Mouse (Mus musculus): ENCODE results near the gene Taf11. TPM values are rescaled to one million over a fixed set of nuclear protein-coding genes. Genes with fewer than 3 reads are reported as not detected.

Gene Taf11
- polyA plus RNA-seq, 1 experiment from 2014 or later, result 55.5 TPM

- Histone ChIP-seq H3K4me2 (ENCODE audit: low read length) (peak overlapping the region; percentile 85; the same call in 1 of the 2 replicates), H3K4me3 (replicated peaks; ENCODE audit: low read depth, low read length) (no peak overlapping the region), H3K27me3 (ENCODE audit: insufficient read depth, low read length) (no peaks in the 10 kb centered on the region), H3K9ac (ENCODE audit: low read depth, low read length) (no peak overlapping the region), H3K4me1 (replicated peaks; ENCODE audit: insufficient read depth, low read length) (peaks cover 14% of the 10 kb centered on the region), H3K36me3 (ENCODE audit: insufficient read depth, low read length) (peaks cover 8% of the 10 kb centered on the region), H3K27ac (no peak overlapping the region), H3K9me3 (replicated peaks; ENCODE audit: low read length) (no peaks in the 10 kb centered on the region)
- ATAC-seq (replicated peaks; ENCODE audit: low FRiP score, low read depth) (no peak), DNase-seq (ENCODE audit: low spot score) (no peak)
- 86% methylated on average over 7 of the region's 7 CpGs for WGBS
- TF ChIP-seq CTCF (IDR thresholded peaks at IDR 0.05; ENCODE audit: low read depth), result no peak
These were observed 1.7 kb upstream of the Taf11 start for GRCm38 (mm10) chr17:27911371-27911770.

GRCm38 (mm10) chr17:27908888-27909621, 589 bp downstream of the Taf11 start, which contains the start of gene Anks1:
TSS of gene Anks1 (plus strand) at chr17:27909306.
- DNase-seq (ENCODE audit: low spot score), result peak; percentile 85
- under 1% methylated on average over 73 of the region's 78 CpGs for WGBS
- Histone ChIP-seq H3K4me2 (ENCODE audit: low read length) (peak within 1 kb of the TSS; percentile 85), H3K4me1 (replicated peaks; ENCODE audit: insufficient read depth, low read length) (peaks cover 14% of the 10 kb centered on the region), H3K9ac (ENCODE audit: low read depth, low read length) (peak within 1 kb of the TSS; percentile 90), H3K9me3 (replicated peaks; ENCODE audit: low read length) (no peaks in the 10 kb centered on the region), H3K36me3 (ENCODE audit: insufficient read depth, low read length) (peaks cover 10% of the 10 kb centered on the region), H3K27me3 (ENCODE audit: insufficient read depth, low read length) (no peaks in the 10 kb centered on the region), H3K4me3 (replicated peaks; ENCODE audit: low read depth, low read length) (peak within 1 kb of the TSS; percentile 91), H3K27ac (peak within 1 kb of the TSS; percentile 94)
- peak; percentile 89 for ATAC-seq (replicated peaks; ENCODE audit: low FRiP score, low read depth)
- peak; percentile 61; the same call in 1 of the 2 replicates for TF ChIP-seq CTCF (IDR thresholded peaks at IDR 0.05; ENCODE audit: low read depth)

GRCm38 (mm10) chr17:27908206-27908887, 1.3 kb downstream of the Taf11 start:
- H3K36me3 ChIP-seq (ENCODE audit: insufficient read depth, low read length), result peaks cover 3% of the 10 kb centered on the region
- no peak; the same call in 1 of the 2 replicates for TF ChIP-seq CTCF (IDR thresholded peaks at IDR 0.05; ENCODE audit: low read depth)
- peak overlapping the region; percentile 90; the same call in 1 of the 2 replicates for H3K9ac ChIP-seq (ENCODE audit: low read depth, low read length)
- peak overlapping the region; percentile 91 for H3K4me3 ChIP-seq (replicated peaks; ENCODE audit: low read depth, low read length)
- peaks cover 14% of the 10 kb centered on the region for H3K4me1 ChIP-seq (replicated peaks; ENCODE audit: insufficient read depth, low read length)
- peak overlapping the region; percentile 85 for H3K4me2 ChIP-seq (ENCODE audit: low read length)
- no peak; the same call in 1 of the 2 replicates for ATAC-seq (replicated peaks; ENCODE audit: low FRiP score, low read depth)
- WGBS, result under 1% methylated on average over 12 of the region's 12 CpGs
- H3K9me3 ChIP-seq (replicated peaks; ENCODE audit: low read length), result no peaks in the 10 kb centered on the region
- DNase-seq (ENCODE audit: low spot score), result peak; percentile 27
- H3K27me3 ChIP-seq (ENCODE audit: insufficient read depth, low read length), result no peaks in the 10 kb centered on the region
- peak overlapping the region; percentile 94 for H3K27ac ChIP-seq

- Histone ChIP-seq H3K27me3 (ENCODE audit: insufficient read depth, low read length) (no peaks in the 10 kb centered on the region), H3K27ac (peak overlapping the region; percentile 66; the same call in 1 of the 2 replicates), H3K36me3 (ENCODE audit: insufficient read depth, low read length) (peaks cover 9% of the 10 kb centered on the region), H3K4me3 (replicated peaks; ENCODE audit: low read depth, low read length) (peak overlapping the region; percentile 91), H3K9ac (ENCODE audit: low read depth, low read length) (peak overlapping the region; percentile 90), H3K9me3 (replicated peaks; ENCODE audit: low read length) (no peaks in the 10 kb centered on the region), H3K4me2 (ENCODE audit: low read length) (peak overlapping the region; percentile 85), H3K4me1 (replicated peaks; ENCODE audit: insufficient read depth, low read length) (peaks cover 14% of the 10 kb centered on the region)
- WGBS, result 0% methylated on average over 45 of the region's 45 CpGs
- ATAC-seq (replicated peaks; ENCODE audit: low FRiP score, low read depth) (peak; percentile 57), DNase-seq (ENCODE audit: low spot score) (peak; percentile 95)
- TF ChIP-seq CTCF (IDR thresholded peaks at IDR 0.05; ENCODE audit: low read depth), result peak; percentile 51
These were observed 2.0 kb downstream of the Taf11 start for GRCm38 (mm10) chr17:27907512-27908205.

- 85% methylated on average over 19 of the region's 19 CpGs for WGBS
- DNase-seq (ENCODE audit: low spot score) (peak; percentile 3), ATAC-seq (replicated peaks; ENCODE audit: low FRiP score, low read depth) (no peak)
- Histone ChIP-seq H3K4me2 (ENCODE audit: low read length) (no peak overlapping the region), H3K27ac (no peak overlapping the region), H3K36me3 (ENCODE audit: insufficient read depth, low read length) (peaks cover 47% of the 10 kb centered on the region), H3K4me3 (replicated peaks; ENCODE audit: low read depth, low read length) (no peak overlapping the region), H3K9me3 (replicated peaks; ENCODE audit: low read length) (no peaks in the 10 kb centered on the region), H3K27me3 (ENCODE audit: insufficient read depth, low read length) (no peaks in the 10 kb centered on the region), H3K9ac (ENCODE audit: low read depth, low read length) (no peak overlapping the region), H3K4me1 (replicated peaks; ENCODE audit: insufficient read depth, low read length) (no peaks in the 10 kb centered on the region)
- peak; percentile 40 for TF ChIP-seq CTCF (IDR thresholded peaks at IDR 0.05; ENCODE audit: low read depth)
These were observed 23.0 kb downstream of the Taf11 start for GRCm38 (mm10) chr17:27886499-27887210.
